Mouse (Mus musculus) spleen, postnatal 10 days (tissue): Measurements from ENCODE around the gene Gm20696.

ENCODE experiments used
- DNase-seq, 2 experiments: peaks; one replicate each; pipeline ENCODE4 v3.0.0; 2021 to 2022; ENCODE audit warnings: low spot score in 2 of 2

Gene Gm20696

DNA sequence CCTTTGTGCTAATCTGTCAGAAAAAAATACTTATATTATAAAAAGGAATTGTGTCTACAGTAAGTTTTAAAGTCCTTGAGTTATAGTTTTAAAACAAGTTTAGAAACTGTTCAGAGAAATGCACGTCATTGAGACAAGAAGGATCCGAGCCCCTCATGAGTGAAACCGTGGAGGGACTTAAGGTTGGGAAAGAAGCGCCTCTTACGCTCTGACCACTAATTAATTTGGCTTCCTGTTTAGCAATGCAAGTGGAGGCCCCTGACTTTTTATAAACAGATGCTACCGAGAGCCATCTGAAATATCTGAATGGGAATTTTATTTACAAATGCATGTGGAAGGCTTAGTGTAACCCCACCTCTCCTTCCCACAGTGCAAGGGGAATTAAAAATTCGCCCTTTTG, 41.3 kb downstream of the Gm20696 start:
- DNase-seq: no peak

DNA sequence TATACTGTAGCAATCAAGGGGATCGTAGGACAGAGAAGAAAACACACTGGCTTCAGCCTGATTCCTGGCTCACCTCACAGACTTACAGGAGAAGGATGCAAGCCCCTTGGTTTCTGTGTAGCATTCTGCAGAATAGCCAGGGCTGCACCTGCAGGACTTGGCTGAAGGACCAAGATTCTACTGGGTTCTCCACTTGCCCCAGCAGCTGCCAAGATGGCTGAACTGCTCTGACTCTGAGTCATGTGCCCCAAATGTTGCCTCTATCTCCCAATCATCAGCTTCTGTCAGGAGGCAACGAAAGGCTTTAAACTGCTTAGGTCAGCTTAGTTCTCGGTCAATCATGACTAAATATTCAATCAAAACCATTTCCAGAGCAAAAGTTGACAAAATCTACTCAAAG, 42.1 kb downstream of the Gm20696 start:
- DNase-seq: no peak

DNA sequence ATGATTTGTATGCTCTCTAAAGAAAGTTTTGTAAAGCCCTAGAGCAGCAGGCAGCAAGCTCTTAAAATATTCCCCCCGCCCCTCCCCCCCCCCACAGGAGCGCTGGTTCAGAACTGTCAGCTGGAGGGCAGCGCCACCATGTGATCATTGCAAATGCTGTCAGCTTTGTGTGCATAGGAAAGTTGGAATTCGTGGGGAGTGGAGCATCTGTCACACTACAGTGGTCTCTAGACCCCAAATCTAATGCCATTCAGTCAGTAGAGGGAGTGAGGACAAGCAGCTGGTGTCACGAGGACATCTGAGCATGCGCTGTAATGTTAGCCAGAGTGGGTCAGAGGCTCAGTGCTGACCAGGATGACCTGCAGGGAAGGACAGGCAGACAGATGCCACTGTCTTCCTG, 43.0 kb downstream of the Gm20696 start:
- DNase-seq: no peak

DNA sequence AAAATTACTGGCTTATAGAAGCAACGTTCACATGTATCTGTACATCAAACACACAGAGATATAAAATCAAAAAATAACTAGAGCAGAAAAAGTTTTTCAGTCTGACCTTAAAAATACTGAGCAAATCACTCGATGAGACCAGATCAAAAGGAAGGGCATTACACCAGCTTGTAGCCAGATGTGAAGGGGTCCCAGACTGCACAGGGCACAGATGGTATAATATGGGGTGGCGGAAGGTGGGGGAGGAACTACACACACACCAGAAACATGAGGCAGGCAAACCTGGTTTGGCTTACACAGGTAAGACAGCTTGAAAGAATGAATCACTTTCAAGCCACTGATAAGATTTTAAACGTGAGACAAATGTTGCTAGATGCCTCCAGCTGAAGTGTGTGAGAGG, 45.4 kb downstream of the Gm20696 start:
- no peak for DNase-seq

DNA sequence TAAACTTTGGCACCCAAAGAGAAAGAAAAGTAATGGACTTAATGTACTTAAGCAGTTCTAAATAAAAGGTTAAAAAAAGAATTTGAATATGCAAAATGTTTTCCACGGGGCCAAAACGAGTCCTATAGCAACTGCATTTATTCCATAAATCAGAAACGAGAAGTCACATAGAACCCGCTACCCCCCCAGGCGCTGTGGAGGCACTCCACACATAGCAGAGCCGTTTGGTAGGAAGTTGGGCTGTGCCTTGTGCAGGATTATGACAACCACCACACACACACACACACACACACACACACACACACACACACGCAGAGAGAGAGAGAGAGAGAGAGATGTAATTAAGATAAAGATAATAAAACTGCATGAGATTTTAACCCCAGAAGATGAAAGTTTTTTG, 46.1 kb downstream of the Gm20696 start:
- no peak for DNase-seq

DNA sequence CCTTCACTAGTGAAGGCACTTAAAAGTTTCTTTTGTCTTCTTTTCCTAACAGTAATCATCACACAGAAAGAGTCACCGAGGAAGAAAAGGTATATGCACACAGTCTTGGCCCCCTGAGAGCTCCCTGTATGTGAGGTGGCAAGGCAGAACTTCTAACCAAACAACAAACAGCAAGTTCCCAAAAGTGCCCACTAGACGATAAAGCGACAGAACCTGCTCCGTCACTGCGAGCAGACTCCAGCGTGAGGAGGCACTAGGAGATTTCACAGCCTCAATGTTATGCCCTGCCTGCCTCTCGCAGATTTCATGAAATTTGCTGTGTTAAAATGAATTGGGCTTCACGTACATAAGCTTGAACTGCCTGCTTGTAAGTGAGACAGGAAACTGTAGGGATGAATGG, 46.6 kb downstream of the Gm20696 start:
- DNase-seq: no peak

DNA sequence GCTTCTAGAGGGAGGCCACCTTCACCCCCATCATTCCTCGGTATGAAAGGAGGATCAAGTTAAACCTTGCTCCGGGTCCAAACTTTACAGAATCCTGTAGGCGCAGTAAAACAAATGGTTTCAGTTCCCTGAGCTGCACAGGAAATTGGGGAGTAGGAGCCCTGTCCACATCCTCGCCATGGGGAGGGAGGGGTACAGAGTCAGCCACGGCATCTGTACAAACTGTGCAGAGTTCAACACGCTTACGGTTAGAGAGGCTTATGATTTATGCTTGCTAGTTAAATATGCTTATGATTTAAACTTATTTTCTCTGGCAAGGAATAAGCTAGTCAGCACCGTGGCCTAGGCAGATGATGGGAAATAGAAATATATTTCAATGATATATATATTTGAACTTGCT, 47.1 kb downstream of the Gm20696 start:
- no peak for DNase-seq

DNA sequence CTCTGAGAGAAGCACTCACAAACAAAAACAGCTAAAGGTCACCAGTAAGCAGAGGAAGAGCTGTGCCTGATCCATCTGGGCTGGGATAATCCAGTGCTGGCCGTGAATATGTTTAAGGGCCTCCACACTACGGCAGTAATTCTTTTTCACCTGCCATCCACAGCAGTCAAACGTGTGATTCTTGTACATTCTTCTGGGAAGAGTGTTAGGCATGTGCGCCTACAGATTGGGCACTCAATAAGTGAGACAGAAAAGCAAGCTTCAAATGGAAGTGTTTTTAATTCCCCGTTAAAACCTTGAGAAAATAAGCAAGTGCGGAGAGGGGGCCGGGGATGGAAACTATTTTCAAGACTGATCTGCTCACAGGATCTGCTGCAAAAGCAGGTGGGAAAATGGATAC, 48.7 kb downstream of the Gm20696 start:
- DNase-seq: no peak

DNA sequence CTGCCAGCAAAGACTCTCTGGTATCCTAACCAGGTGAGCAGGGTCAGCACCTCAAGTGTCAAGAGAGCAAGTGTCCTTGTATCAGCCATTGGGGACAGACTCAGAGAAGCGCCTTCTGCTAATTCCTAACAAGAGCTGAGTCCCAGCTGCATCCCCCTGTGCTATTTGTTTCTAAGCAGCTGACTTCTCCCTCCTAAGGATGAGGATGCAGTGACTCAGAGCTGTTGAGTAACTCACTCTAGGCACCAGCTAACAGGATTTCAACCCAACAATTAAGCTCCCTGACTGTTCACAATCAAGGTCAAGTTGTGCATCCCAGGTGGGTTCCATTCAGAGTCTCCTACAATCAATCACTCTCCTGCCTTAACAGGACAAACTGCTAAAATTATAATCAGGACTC, 49.2 kb downstream of the Gm20696 start:
- DNase-seq: no peak

DNA sequence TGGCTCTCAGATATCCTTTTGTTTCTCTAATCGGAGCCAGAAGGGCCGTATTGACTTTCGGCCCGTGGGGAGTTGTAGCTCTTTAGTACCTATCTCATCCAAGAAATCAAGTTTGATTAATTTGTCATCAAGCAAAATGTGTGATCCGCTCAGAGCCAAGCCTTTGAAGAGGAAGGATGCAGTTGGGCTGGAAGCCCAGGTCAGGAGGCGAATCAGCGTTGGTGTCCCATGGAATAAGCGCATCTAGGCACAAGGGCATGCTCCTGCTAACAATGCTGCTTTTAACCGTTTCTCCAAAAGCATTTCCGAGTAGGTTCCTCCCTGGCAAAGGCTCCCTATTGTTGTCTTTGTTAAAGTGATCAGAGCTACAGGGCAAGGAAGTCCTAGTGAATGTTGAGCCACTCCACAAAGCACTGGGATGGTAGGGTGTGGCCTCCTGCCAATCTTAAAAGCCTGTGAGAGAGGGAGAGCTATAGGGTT, 51.3 kb downstream of the Gm20696 start:
- DNase-seq: no peak

DNA sequence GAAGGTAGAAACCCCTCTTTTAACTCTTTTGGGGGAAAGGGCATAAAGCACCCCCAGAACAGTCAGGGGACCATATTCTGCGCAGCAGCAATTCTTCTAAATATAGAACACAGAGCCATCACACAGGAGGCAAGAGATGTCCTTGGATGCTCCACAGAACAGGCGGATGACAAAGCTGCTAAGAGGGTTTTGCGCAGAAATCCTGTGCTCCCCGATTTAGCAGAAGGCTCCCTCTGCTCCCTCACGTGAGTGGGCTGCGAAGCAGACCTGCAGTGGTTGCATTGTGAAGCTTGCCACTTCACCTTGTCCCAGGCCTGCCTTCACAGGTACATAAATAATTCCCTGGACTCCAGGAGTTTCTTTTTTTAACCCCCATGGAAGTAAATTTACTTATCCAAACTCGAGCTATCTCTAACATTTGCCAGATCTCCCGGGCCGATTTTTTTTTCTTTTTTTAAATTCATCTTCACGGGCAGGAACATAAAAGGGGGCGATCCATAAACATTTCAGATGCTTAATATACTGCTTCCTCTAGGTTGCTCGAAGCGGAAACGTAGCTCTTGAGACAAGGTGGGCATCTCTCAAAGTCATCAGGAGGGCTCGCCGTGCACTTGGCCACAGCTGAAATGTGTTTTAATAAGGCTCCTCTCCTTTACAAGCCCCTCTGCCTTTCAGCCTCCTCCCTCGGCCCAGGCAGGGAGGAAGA, 51.9 kb downstream of the Gm20696 start:
- DNase-seq: no peak

DNA sequence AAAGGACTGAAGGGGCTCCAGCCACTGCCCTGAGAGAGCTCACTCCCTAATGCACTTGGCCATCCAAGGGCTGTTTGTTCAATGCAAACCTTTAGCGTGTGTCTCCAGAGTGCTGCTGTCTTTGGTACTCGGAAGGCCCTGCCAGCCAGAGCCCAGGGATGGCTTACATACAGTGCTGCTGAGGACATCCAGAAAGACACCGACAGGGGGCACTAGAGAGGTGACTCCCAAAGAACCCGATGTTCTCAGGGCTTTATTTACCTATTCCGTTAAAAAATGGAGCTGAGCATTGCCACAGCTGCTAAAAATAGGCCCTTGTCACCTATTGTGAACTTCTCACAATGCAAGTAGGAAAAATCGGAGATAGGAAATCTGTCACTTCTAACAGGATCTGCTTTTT, 54.7 kb downstream of the Gm20696 start:
- no peak for DNase-seq

DNA sequence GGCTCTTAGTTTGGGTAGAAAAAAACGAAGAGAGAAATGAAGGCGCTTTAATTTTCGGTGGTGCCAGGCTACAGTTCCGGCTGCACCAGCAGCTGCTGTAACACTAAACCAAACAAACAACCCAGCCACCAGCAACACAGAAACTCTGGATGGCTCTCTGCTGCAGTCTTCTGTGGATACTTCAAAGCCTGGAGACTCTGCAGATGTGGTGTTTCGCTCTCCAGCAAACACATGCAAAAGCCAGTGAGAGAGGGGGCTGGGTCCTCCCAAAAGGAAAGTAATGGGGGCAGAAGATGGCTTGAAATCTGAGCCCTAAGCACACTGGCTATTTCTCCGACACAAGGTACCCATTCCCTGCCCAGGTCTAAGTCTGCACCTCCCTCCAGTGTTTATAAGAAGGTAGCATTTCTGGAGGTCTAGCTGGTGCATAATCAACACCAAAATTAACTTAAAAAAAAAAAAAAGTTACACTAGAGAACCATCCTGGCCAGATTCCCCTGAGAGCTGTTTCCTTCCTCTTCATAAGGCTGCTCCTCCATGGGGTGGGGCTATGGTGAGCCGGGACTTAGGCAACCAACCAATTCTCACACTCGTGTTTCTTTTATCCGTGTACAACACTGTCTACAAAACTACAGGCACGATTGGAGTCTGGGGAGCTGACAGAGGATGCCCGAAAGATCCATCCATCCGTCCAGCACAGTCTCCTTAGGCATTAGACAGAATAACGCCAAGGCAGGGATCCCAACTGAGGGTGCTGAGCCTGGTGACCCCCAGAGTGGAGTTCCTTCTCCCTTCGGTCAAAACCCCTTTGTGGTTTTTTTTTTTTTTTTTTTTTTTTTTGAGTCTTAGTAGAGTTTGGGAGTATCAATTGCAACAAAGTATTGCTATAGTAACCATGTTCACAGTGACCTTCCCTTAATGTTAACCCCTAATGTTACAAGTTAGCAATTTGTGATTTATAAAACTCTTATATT, 55.9 kb downstream of the Gm20696 start:
- no peak for DNase-seq

DNA sequence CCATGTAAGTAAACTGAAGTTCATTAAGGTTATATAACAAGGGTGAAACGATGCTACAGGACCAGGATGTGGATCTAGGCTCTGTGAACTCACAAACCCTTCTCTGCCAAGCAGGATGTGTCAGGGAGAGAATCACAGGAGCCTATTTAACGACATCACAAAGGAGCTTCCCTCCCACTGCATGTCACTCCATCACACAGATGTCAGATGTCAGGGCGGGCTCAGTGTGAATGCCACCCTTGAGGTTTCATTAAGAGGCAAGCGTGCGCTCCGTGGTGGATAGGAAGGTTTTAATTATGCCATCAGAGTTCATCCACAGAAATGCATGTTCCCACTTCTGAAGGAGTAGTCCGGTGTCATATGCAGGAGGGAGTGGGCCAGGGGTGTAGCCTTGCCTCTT, 60.5 kb downstream of the Gm20696 start:
- DNase-seq: no peak

DNA sequence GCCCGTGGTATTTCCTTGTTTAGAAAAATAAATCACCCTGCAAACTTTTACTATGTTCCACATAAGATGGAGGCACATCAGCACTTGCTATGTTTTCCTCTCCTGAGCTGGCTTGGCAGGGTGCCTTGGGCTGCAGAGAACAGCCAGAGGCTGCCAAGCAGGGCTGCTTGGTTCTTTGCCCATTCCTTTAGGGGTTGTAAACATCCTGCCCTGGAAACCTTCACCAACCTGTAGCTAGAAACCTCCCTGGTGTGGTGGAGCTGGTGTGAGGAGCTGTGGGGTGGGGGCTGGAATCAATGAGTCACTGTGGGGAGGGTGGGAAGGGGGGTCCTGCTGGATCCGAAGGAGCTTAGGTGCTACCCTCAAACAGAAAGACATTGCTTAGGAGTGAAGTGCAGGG, 61.8 kb downstream of the Gm20696 start:
- DNase-seq: no peak

DNA sequence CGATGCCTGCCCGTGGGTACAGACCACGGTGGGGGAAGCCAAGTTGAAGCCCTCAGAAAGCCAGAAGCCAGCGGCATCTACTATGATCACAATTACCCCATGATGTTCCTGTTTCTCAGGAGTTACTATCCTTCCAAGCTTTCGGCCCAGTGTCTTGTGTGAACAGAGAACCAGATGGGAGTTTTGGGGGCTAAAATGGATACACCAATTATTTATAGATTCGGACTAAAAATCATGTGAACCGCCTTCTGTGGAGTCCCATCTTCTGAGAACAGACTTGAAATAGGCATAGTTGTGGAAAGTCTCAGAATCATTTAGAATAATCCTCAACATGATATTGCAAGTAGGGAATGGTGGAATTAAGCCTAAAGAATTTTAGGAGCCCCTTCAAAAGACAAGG, 64.2 kb downstream of the Gm20696 start:
- no peak for DNase-seq

DNA sequence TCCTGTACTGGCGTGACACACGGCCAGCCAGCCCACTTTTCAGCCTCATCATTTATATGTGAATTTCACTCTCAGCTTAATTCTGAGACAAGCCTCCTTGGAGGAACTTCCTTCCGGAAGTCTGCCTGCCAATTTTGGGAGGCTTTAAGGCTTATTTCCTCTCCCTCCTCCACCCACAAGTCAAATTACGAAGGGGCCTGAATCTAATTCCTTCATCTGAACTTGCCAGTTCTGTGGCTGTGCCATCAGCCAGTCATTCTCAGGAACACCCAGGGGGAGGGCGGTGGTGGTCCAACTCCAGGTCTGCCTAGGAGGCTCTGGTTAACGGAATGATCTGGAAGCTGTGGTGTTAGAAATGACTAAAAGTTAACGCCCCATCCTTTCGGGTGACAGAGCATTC, 65.7 kb downstream of the Gm20696 start:
- DNase-seq: no peak

DNA sequence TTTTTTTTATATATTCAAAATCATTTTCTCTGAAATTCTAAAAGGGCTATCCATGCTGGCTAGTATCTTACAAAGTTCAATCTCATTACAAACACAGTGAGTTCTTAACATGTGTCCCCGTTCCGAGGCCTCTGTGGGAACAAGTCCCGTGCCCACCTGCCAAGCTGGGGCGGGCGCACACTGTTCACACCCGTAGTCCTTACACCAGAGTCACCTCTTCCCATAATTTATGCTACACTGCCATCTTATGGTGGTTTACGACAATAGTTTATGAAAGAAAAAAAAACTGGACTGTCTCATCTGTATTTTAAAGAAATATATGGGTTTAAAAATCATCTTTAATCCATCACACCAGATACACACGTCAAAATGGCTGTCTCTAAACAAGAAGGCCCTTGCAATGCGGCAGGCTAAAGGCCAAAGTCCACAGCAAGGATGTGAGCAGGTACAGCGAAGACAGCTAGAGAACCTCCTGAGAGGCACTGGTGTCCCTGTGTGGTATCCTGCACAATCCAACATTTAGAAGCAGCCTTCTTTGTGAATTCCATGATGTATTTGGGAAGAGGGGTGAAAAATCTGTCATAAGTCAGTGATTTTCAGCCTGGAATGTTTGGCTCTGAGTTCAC, 66.3 kb downstream of the Gm20696 start:
- peak in 1 of 2 experiments; percentile 30 for DNase-seq

DNA sequence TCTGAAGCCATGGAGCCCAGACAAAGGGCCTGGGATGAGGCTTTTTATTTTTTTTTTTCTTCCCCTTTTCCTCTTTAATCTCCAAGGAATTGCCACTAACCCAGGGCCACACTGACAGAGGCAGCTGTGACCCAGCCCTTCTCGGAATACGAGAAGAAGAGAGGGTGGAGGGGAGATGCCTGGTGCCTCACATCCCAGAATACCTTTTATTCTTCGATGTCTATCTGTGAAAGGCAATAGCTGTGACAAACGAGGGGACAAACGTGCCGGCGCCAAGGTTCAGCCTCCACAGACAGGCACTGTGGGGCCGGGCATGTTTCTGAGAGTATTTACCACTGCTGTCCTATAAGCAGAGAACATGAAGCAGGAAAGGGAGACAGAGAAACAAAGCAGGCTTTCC, 66.9 kb downstream of the Gm20696 start:
- DNase-seq: no peak

DNA sequence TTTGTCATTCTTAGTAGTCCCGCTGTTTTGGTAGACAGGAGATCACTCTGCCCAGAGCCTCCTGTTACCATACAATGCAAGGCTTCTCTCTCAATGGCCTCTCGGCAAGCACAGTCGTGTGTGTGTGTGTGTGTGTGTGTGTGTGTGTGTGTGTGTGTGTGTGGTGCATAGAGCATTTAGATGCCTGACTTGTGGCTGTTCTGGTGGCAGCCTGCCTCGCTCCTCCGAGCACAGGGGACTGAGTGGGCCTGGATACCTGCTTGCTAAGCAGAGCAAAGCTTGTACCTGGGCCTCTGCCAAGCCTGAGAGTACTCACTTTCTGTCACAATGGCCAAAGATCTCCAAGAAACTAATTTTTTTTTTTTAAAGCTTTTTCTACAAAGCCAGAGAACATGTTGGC, 67.4 kb downstream of the Gm20696 start:
- DNase-seq: no peak

DNA sequence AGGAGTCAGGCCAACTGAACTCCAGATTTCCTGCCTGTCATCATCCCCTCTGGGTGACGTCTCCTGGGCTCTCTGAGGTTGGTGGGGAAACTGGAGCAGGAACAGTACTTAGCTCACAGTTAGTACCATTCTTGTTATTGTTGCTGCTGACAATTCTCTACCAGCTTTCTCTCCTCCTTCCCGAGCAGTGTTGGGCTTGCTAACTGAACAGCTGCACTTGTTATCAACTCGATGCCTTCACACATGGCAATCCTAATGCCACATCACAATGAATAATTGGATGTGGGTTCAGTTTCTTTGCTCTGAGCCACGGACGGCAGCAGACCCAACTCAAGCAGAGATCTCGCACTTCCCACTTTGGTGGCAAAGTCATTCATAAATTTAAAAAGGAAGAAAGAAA, 89.6 kb downstream of the Gm20696 start:
- DNase-seq: no peak

DNA sequence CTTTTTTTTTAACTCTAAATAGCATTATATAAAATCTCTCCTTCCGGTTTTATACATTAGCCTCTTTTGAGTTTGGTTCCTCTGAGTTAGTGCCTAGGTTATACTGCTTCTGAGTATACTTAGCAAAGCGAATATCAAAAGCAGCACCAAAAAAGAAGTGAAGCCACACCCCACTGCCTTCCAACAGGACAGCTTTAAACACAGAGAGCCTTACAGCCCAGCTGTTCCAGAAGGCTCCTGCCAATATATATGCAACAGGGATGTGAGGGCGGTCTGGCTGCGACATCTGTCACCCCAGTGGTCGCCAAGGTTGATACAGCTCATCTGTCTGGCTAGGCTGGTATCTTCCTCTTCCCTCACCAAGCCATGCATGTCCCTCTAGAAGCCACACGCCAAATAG, 91.0 kb downstream of the Gm20696 start:
- no peak for DNase-seq

DNA sequence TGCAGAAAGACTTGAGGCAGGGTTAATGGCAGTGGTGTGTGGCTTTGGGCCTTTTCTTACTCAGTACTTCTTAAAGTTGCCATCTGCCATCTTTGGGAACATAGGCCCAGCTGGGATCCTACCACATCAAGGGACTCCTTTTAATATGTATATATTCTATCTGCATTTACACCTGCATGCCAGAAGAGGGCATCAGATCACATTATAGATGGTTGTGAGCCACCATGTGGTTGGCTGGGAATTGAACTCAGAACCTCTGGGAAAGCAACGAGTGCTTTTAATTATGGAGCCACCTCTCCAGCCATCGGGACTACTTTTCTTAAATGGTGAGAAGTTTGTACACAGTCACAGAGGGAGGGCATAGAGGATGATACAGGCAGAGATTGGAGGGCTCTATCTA, 93.3 kb downstream of the Gm20696 start:
- DNase-seq: no peak
